15 mouse cellular contexts compared by ENCODE assay signal in genomic region chr9:117905045-117905747, GRCm38 (mm10).
DNase-seq lines count a peak whose midpoint lies in the region; ATAC-seq and TF ChIP-seq lines count a peak whose summit lies in the region.
"Had no signal": no experiment of that assay in that cellular context is flagged by ENCODE, and none has a peak within 500 bp of the region (broad histone marks: within the 10 kb centered on the region; RNA-seq: fewer than 3 reads in every experiment).

No protein-coding gene starts in this region.

- no peak overlapping the region for H3K27ac ChIP-seq in hindbrain, postnatal 0 days
- no peak overlapping the region for H3K27ac ChIP-seq in hindbrain, embryonic 12.5 days
- H3K27ac ChIP-seq: heart, embryonic 13.5 days; midbrain, embryonic 12.5 days had no signal

- no peak overlapping the region for H3K9ac ChIP-seq in hindbrain, postnatal 0 days (replicated peaks; ENCODE audit: low read length)
- H3K9ac ChIP-seq in hindbrain, embryonic 12.5 days, result no peak overlapping the region
- H3K9ac ChIP-seq: heart, embryonic 13.5 days; liver, postnatal 0 days; midbrain, embryonic 12.5 days had no signal

- H3K36me3 ChIP-seq in hindbrain, postnatal 0 days (ENCODE audit: insufficient read depth, low read length), result no peaks in the 10 kb centered on the region
- H3K36me3 ChIP-seq in hindbrain, embryonic 12.5 days, result no peaks in the 10 kb centered on the region
- H3K36me3 ChIP-seq: heart, embryonic 13.5 days; midbrain, embryonic 12.5 days had no signal

- no peak overlapping the region for H3K4me3 ChIP-seq in hindbrain, postnatal 0 days (ENCODE audit: low read length)
- no peak overlapping the region for H3K4me3 ChIP-seq in hindbrain, embryonic 12.5 days
- H3K4me3 ChIP-seq: heart, embryonic 13.5 days; midbrain, embryonic 12.5 days had no signal

- no peak for TF ChIP-seq CTCF in hindbrain, postnatal 0 days (IDR thresholded peaks at IDR 0.05; ENCODE audit: low read depth)

- ATAC-seq in hindbrain, postnatal 0 days, result 0 out of 2 replicates have a peak, but pooled peaks have one; percentile 25
- no peak for ATAC-seq in hindbrain, embryonic 12.5 days (ENCODE audit: low FRiP score)
- ATAC-seq in megakaryocyte progenitor cell, adult 5-6 weeks (replicated peaks; ENCODE audit: poor library complexity), result no peak
- ATAC-seq: forebrain, embryonic 16.5 days; liver, postnatal 0 days had no signal

- H3K27me3 ChIP-seq in hindbrain, postnatal 0 days (ENCODE audit: insufficient read depth, low read length), result no peaks in the 10 kb centered on the region
- no peaks in the 10 kb centered on the region for H3K27me3 ChIP-seq in hindbrain, embryonic 12.5 days
- H3K27me3 ChIP-seq: midbrain, embryonic 12.5 days had no signal

- H3K4me1 ChIP-seq in hindbrain, postnatal 0 days (ENCODE audit: insufficient read depth, low read length), result no peaks in the 10 kb centered on the region
- H3K4me1 ChIP-seq in hindbrain, embryonic 12.5 days, result no peaks in the 10 kb centered on the region
- H3K4me1 ChIP-seq: midbrain, embryonic 12.5 days had no signal

- no peaks in the 10 kb centered on the region for H3K9me3 ChIP-seq in hindbrain, postnatal 0 days (ENCODE audit: low read length)
- H3K9me3 ChIP-seq in hindbrain, embryonic 12.5 days (replicated peaks), result peaks cover 7% of the 10 kb centered on the region; the same call in 1 of the 2 replicates
- H3K9me3 ChIP-seq: midbrain, embryonic 12.5 days had no signal

- WGBS in hindbrain, postnatal 0 days, result 71% methylated on average over 10 of the region's 10 CpGs
- WGBS in hindbrain, embryonic 12.5 days, result 88% methylated on average over 10 of the region's 10 CpGs

- peak; percentile 9 for DNase-seq in hindbrain, postnatal 0 days (ENCODE audit: low spot score)
- peak; percentile 24 for DNase-seq in adrenal gland, adult 8-10 months
- peak; percentile 80 for DNase-seq in cerebellum, adult 11 months
- DNase-seq in cerebellum, postnatal 25 days, result peak; percentile 80 to 81
- no peak for DNase-seq in thymus, postnatal 4 days
- DNase-seq in ovary, postnatal 10 days (ENCODE audit: low spot score), result no peak
- DNase-seq: gastrocnemius, postnatal 14 days; heart, postnatal 4 days; liver, postnatal 0 days; lung, postnatal 4 days had no signal

- H3K4me2 ChIP-seq in hindbrain, postnatal 0 days (ENCODE audit: low read depth, low read length), result no peak overlapping the region
- no peak overlapping the region for H3K4me2 ChIP-seq in hindbrain, embryonic 12.5 days (replicated peaks)
- H3K4me2 ChIP-seq: heart, embryonic 13.5 days; midbrain, embryonic 12.5 days had no signal

Comparison
In these comparisons a context has a peak if more than half of its experiments do, and no peak if none do; other contexts are left out.
1. DNase-seq: peak in hindbrain, postnatal 0 days (single experiment), adrenal gland, adult 8-10 months (single experiment), cerebellum, adult 11 months (single experiment) and cerebellum, postnatal 25 days (2 of 2); none in thymus, postnatal 4 days (single experiment) and ovary, postnatal 10 days (single experiment).